Mouse (Mus musculus) MEL (cell line): ENCODE results near the gene Siae. TPM values are rescaled to one million over a fixed set of nuclear protein-coding genes. Genes with fewer than 3 reads are reported as not detected.

ENCODE experiments used
- DNase-seq: peaks from one replicate; pipeline ENCODE4 v3.0.0; 2011; ENCODE audit warnings: low read depth, low spot score
- H3K27ac ChIP-seq: 2 replicates; pipeline ENCODE4 v1.5.1; 2012; ENCODE audit warnings: low read depth, mild to moderate bottlenecking, control low read depth, low read length, moderate library complexity; ENCODE audit not compliant: control insufficient read depth
- H3K27me3 ChIP-seq, 2 experiments: fragments of 150-350 bp in 1 of 2; sonication (generic) in 1 of 2; 2 replicates each; pipeline ENCODE4 v1.6.1; 2012; ENCODE audit warnings: low read length in 2 of 2, mild to moderate bottlenecking in 2 of 2, improper control_type of control experiment in 1 of 2, moderate library complexity in 1 of 2; ENCODE audit not compliant: insufficient read depth in 2 of 2, control insufficient read depth in 1 of 2
- H3K36me3 ChIP-seq, 2 experiments: 2 replicates each; pipeline ENCODE4 v1.6.1; 2012 to 2014; ENCODE audit warnings: low read length in 2 of 2, improper control_type of control experiment in 1 of 2, inconsistent platforms in 1 of 2, mild to moderate bottlenecking in 1 of 2; ENCODE audit not compliant: insufficient read depth in 2 of 2, control insufficient read depth in 1 of 2
- H3K4me1 ChIP-seq, 2 experiments: fragments of 150-350 bp in 1 of 2; sonication (generic) in 1 of 2; 2 replicates each; pipeline ENCODE4 v1.6.1; 2012; ENCODE audit warnings: low read length in 2 of 2, improper control_type of control experiment in 1 of 2, mild to moderate bottlenecking in 1 of 2; ENCODE audit not compliant: insufficient read depth in 2 of 2, control insufficient read depth in 1 of 2
- H3K4me3 ChIP-seq, 2 experiments: fragments of 150-350 bp in 1 of 2; sonication (generic) in 1 of 2; 2 replicates each; pipeline ENCODE4 v1.5.1; 2012; ENCODE audit warnings: low read depth in 2 of 2, low read length in 2 of 2, mild to moderate bottlenecking in 2 of 2, moderate library complexity in 2 of 2, control low read depth in 1 of 2, improper control_type of control experiment in 1 of 2; ENCODE audit not compliant: control insufficient read depth in 1 of 2, insufficient read depth in 1 of 2
- H3K79me2 ChIP-seq: 2 replicates; pipeline ENCODE4 v1.6.1; 2012; ENCODE audit warnings: mild to moderate bottlenecking, low read length, moderate library complexity; ENCODE audit not compliant: control insufficient read depth, poor library complexity, insufficient read depth
- H3K9ac ChIP-seq: 2 replicates; pipeline ENCODE4 v1.6.1; 2012; ENCODE audit warnings: low read depth, mild to moderate bottlenecking, control low read depth, low read length, moderate library complexity; ENCODE audit not compliant: control insufficient read depth, poor library complexity, severe bottlenecking
- H3K9me3 ChIP-seq: fragments of 150-350 bp; sonication (generic); replicated peaks from 2 replicates; pipeline ENCODE4 v1.6.1; 2012; ENCODE audit warnings: mild to moderate bottlenecking, low read length, improper control_type of control experiment, moderate library complexity; ENCODE audit not compliant: insufficient read depth
- CHD1 ChIP-seq: IDR thresholded peaks from 2 replicates; pipeline ENCODE4 v1.6.1; 2012; ENCODE audit warnings: low read depth, mild to moderate bottlenecking, inconsistent platforms, low read length, improper control_type of control experiment
- E2F4 ChIP-seq: IDR thresholded peaks from 2 replicates; pipeline ENCODE4 v1.6.1; 2011; ENCODE audit warnings: low read depth, low read length, improper control_type of control experiment, borderline replicate concordance
- ELF1 ChIP-seq: IDR thresholded peaks from 2 replicates; pipeline ENCODE4 v1.6.1; 2014; ENCODE audit warnings: low read depth, mild to moderate bottlenecking, inconsistent platforms, low read length, improper control_type of control experiment, moderate library complexity
- EP300 ChIP-seq, 2 experiments: IDR thresholded peaks; 2 replicates each; pipeline ENCODE4 v1.6.1; 2011; ENCODE audit warnings: improper control_type of control experiment in 2 of 2, low read length in 2 of 2, low read depth in 1 of 2, mild to moderate bottlenecking in 1 of 2
- ETS1 ChIP-seq: IDR thresholded peaks from 2 replicates; pipeline ENCODE4 v1.6.1; 2012; ENCODE audit warnings: low read depth, mild to moderate bottlenecking, inconsistent platforms, low read length, improper control_type of control experiment, moderate library complexity
- KAT2A ChIP-seq: conservative IDR thresholded peaks from 2 replicates; pipeline ENCODE4 v1.6.1; 2012; ENCODE audit warnings: low read depth, low read length, improper control_type of control experiment, inconsistent platforms
- MAFK ChIP-seq: IDR thresholded peaks from 2 replicates; pipeline ENCODE4 v1.6.1; 2011; ENCODE audit warnings: low read depth, mild to moderate bottlenecking, low read length, improper control_type of control experiment, borderline replicate concordance
- MEF2A ChIP-seq: IDR thresholded peaks from 2 replicates; pipeline ENCODE4 v1.6.1; 2014; ENCODE audit warnings: low read depth, mild to moderate bottlenecking, inconsistent platforms, low read length, improper control_type of control experiment; ENCODE audit not compliant: poor library complexity, insufficient replicate concordance, severe bottlenecking; ENCODE audit errors: extremely low read depth
- MXI1 ChIP-seq: IDR thresholded peaks from 2 replicates; pipeline ENCODE4 v1.6.1; 2011; ENCODE audit warnings: mild to moderate bottlenecking, low read depth, low read length, improper control_type of control experiment
- MYB ChIP-seq: IDR thresholded peaks from 2 replicates; pipeline ENCODE4 v1.6.1; 2011; ENCODE audit warnings: mild to moderate bottlenecking, low read depth, low read length, improper control_type of control experiment
- MYC ChIP-seq: IDR thresholded peaks from 2 replicates; pipeline ENCODE4 v1.6.1; 2011; ENCODE audit warnings: low read depth, mild to moderate bottlenecking, low read length, improper control_type of control experiment, moderate library complexity
- NELFE ChIP-seq: IDR thresholded peaks from 2 replicates; pipeline ENCODE4 v1.6.1; 2011; ENCODE audit warnings: low read depth, low read length, improper control_type of control experiment
- NRF1 ChIP-seq: IDR thresholded peaks from 2 replicates; pipeline ENCODE4 v1.6.1; 2014; ENCODE audit warnings: low read depth, mild to moderate bottlenecking, inconsistent platforms, low read length, improper control_type of control experiment, moderate library complexity; ENCODE audit not compliant: poor library complexity, insufficient read depth, severe bottlenecking
- POLR2A ChIP-seq, 2 experiments: IDR thresholded peaks; 2 replicates each; pipeline ENCODE4 v1.6.1; 2011 to 2012; ENCODE audit warnings: low read length in 2 of 2, mild to moderate bottlenecking in 2 of 2, control low read depth in 1 of 2, improper control_type of control experiment in 1 of 2, low read depth in 1 of 2, moderate library complexity in 1 of 2; ENCODE audit not compliant: control insufficient read depth in 1 of 2, insufficient read depth in 1 of 2, poor library complexity in 1 of 2
- POLR2AphosphoS2 ChIP-seq: IDR thresholded peaks from 2 replicates; pipeline ENCODE4 v1.6.1; 2011; ENCODE audit warnings: low read length, improper control_type of control experiment
- TAL1 ChIP-seq: IDR thresholded peaks from 2 replicates; pipeline ENCODE4 v1.6.1; 2012; ENCODE audit warnings: mild to moderate bottlenecking, inconsistent platforms, low read length, moderate library complexity, mixed read lengths
- TBP ChIP-seq: IDR thresholded peaks from 2 replicates; pipeline ENCODE4 v1.8.0; 2011; ENCODE audit warnings: low read depth, low read length, improper control_type of control experiment
- USF1 ChIP-seq: IDR thresholded peaks from 2 replicates; pipeline ENCODE4 v1.6.1; 2014; ENCODE audit warnings: low read depth, mild to moderate bottlenecking, inconsistent platforms, low read length, improper control_type of control experiment, moderate library complexity
- USF2 ChIP-seq, 2 experiments: IDR thresholded peaks; 2 replicates each; pipeline ENCODE4 v1.6.1; 2011 to 2012; ENCODE audit warnings: improper control_type of control experiment in 2 of 2, low read length in 2 of 2, borderline replicate concordance in 1 of 2, inconsistent platforms in 1 of 2, low read depth in 1 of 2, mild to moderate bottlenecking in 1 of 2; ENCODE audit not compliant: insufficient read depth in 1 of 2
- ZC3H11A ChIP-seq: IDR thresholded peaks from 2 replicates; pipeline ENCODE4 v1.6.1; 2012; ENCODE audit warnings: low read depth, mild to moderate bottlenecking, inconsistent platforms, low read length, improper control_type of control experiment
- ZKSCAN1 ChIP-seq: IDR thresholded peaks from 2 replicates; pipeline ENCODE4 v1.6.1; 2012; ENCODE audit warnings: low read depth, mild to moderate bottlenecking, inconsistent platforms, low read length, improper control_type of control experiment, moderate library complexity
- ZMIZ1 ChIP-seq: IDR thresholded peaks from 2 replicates; pipeline ENCODE4 v1.6.1; 2012; ENCODE audit warnings: low read depth, mild to moderate bottlenecking, inconsistent platforms, low read length, improper control_type of control experiment, moderate library complexity
- ZNF384 ChIP-seq: IDR thresholded peaks from 2 replicates; pipeline ENCODE4 v1.6.1; 2012; ENCODE audit warnings: low read depth, mild to moderate bottlenecking, inconsistent platforms, low read length, improper control_type of control experiment
- polyA plus RNA-seq, 2 experiments: library from polyadenylated mRNA; stranded (reverse) in 1 of 2; unstranded in 1 of 2; fragments of >175 nt in 1 of 2; fragments of >200 nt in 1 of 2; gene quantifications; 2 replicates each; pipeline versions ENCODE4 v1.2.1 to v1.2.4; 2012; ENCODE audit warnings: low replicate concordance in 2 of 2, low read depth in 1 of 2; ENCODE audit not compliant: insufficient read length in 2 of 2, insufficient read depth in 1 of 2, missing spikeins in 1 of 2
- total RNA-seq: library from RNA; depleted of rRNA; stranded (reverse); fragments of 300-350 nt; gene quantifications from 2 replicates; pipeline ENCODE4 v1.2.3, GENCODE M21; 2012

Gene Siae
- total and polyA plus RNA-seq, 3 experiments = 4.9 to 9.2 TPM; not detected in 1

GRCm38 (mm10) chr9:37517467-37517866, 38.0 kb upstream of the Siae start (continued):
- TF ChIP-seq ZKSCAN1 (no peak), CHD1 (no peak), NRF1 (no peak), MEF2A (no peak), USF1 (no peak), EP300 (IDR thresholded peaks at IDR 0.05; ENCODE audit: low read depth in 1 of 2, low read length in 2 of 2) (peak; percentile 91 to 93), NELFE (no peak), USF2 (IDR thresholded peaks at IDR 0.05; ENCODE audit: borderline replicate concordance in 1 of 2, insufficient read depth in 1 of 2, low read depth in 1 of 2, low read length in 2 of 2) (no peak), MAFK (no peak), POLR2A (IDR thresholded peaks at IDR 0.05; ENCODE audit: control insufficient read depth in 1 of 2, insufficient read depth in 1 of 2, low read depth in 1 of 2, low read length in 2 of 2, poor library complexity in 1 of 2) (no peak), ZMIZ1 (no peak), E2F4 (no peak), ZNF384 (no peak), KAT2A (no peak), TAL1 (peak; percentile 98), ZC3H11A (no peak), MXI1 (no peak; the same call in 1 of the 2 replicates)

GRCm38 (mm10) chr9:37518991-37519390, 36.5 kb upstream of the Siae start:
- Histone ChIP-seq H3K4me1 (peaks cover 13 to 24% of the 10 kb centered on the region in 2 experiments), H3K4me3 (no peak overlapping the region), H3K9ac (no peak overlapping the region), H3K27ac (no peak overlapping the region), H3K79me2 (no peaks in the 10 kb centered on the region), H3K27me3 (no peaks in the 10 kb centered on the region), H3K9me3 (no peaks in the 10 kb centered on the region), H3K36me3 (peaks cover 0 to 37% of the 10 kb centered on the region in 2 experiments)
- no peak for DNase-seq
- TF ChIP-seq MYC (no peak), KAT2A (no peak), ETS1 (no peak), MYB (no peak), TBP (no peak), ELF1 (no peak), POLR2AphosphoS2 (no peak)
